Mouse (Mus musculus): Measurements from ENCODE around the gene Stam2. TPM values are rescaled to one million over a fixed set of nuclear protein-coding genes. Genes with fewer than 3 reads are reported as not detected.

The Stam2 gene
- 0.57 and 6.2 TPM in 2 replicates for polyA plus RNA-seq (2012; ENCODE audit: insufficient read depth, low replicate concordance)

- H3K9me3 ChIP-seq, result peaks cover 14% of the 10 kb centered on the region
- H3K4me1 ChIP-seq, result peaks cover 39% of the 10 kb centered on the region
- TF ChIP-seq GATA1 (IDR thresholded peaks at IDR 0.05; ENCODE audit: borderline replicate concordance, low read length) (no peak), FLI1 (IDR thresholded peaks at IDR 0.05; ENCODE audit: low read length) (0 out of 2 replicates have a peak, but pooled peaks have one; percentile 31)
- H3K36me3 ChIP-seq (replicated peaks; ENCODE audit: low read length), result peaks cover 16% of the 10 kb centered on the region
- no peaks in the 10 kb centered on the region for H3K27me3 ChIP-seq (replicated peaks)
- H3K4me3 ChIP-seq (replicated peaks), result peak within 1 kb of the TSS; percentile 98
Measured at GRCm38 (mm10) chr2:52742256-52743158, at the start of gene Stam2. TSS of gene Stam2 (minus strand) at chr2:52742281.

- TF ChIP-seq GATA1 (IDR thresholded peaks at IDR 0.05; ENCODE audit: borderline replicate concordance, low read length), result no peak
- TF ChIP-seq FLI1 (IDR thresholded peaks at IDR 0.05; ENCODE audit: low read length), result no peak
- H3K4me1 ChIP-seq, result peaks cover 5% of the 10 kb centered on the region; the same call in 1 of the 2 replicates
- no peaks in the 10 kb centered on the region for H3K27me3 ChIP-seq (replicated peaks)
Measured at GRCm38 (mm10) chr2:52785106-52785721, 43.1 kb upstream of the Stam2 start.

GRCm38 (mm10) chr2:52779987-52780386, 37.9 kb upstream of the Stam2 start:
- TF ChIP-seq FLI1 (IDR thresholded peaks at IDR 0.05; ENCODE audit: low read length), result no peak
- no peak for TF ChIP-seq GATA1 (IDR thresholded peaks at IDR 0.05; ENCODE audit: borderline replicate concordance, low read length)
- Histone ChIP-seq H3K4me1 (peaks cover 1% of the 10 kb centered on the region; the same call in 1 of the 2 replicates), H3K36me3 (replicated peaks; ENCODE audit: low read length) (no peaks in the 10 kb centered on the region), H3K9me3 (no peaks in the 10 kb centered on the region), H3K27me3 (replicated peaks) (peaks cover 7% of the 10 kb centered on the region), H3K4me3 (replicated peaks) (no peak overlapping the region)

More at GRCm38 (mm10) chr2:52785106-52785721, 43.1 kb upstream of the Stam2 start:
- H3K9me3 ChIP-seq, result no peaks in the 10 kb centered on the region
- H3K4me3 ChIP-seq (replicated peaks), result no peak overlapping the region
- no peaks in the 10 kb centered on the region for H3K36me3 ChIP-seq (replicated peaks; ENCODE audit: low read length)

- Histone ChIP-seq H3K4me1 (no peaks in the 10 kb centered on the region), H3K9me3 (no peaks in the 10 kb centered on the region), H3K27me3 (replicated peaks) (peaks cover 8% of the 10 kb centered on the region), H3K36me3 (replicated peaks; ENCODE audit: low read length) (no peaks in the 10 kb centered on the region), H3K4me3 (replicated peaks) (no peak overlapping the region)
- TF ChIP-seq GATA1 (IDR thresholded peaks at IDR 0.05; ENCODE audit: borderline replicate concordance, low read length) (no peak), FLI1 (IDR thresholded peaks at IDR 0.05; ENCODE audit: low read length) (no peak)
Measured at GRCm38 (mm10) chr2:52779381-52779780, 37.3 kb upstream of the Stam2 start.

- H3K9me3 ChIP-seq, result no peaks in the 10 kb centered on the region
- H3K4me1 ChIP-seq, result no peaks in the 10 kb centered on the region
- TF ChIP-seq GATA1 (IDR thresholded peaks at IDR 0.05; ENCODE audit: borderline replicate concordance, low read length) (no peak), FLI1 (IDR thresholded peaks at IDR 0.05; ENCODE audit: low read length) (no peak)
- H3K27me3 ChIP-seq (replicated peaks), result peaks cover 8% of the 10 kb centered on the region
- no peaks in the 10 kb centered on the region for H3K36me3 ChIP-seq (replicated peaks; ENCODE audit: low read length)
- H3K4me3 ChIP-seq (replicated peaks), result no peak overlapping the region
Measured at GRCm38 (mm10) chr2:52777839-52778238, 35.8 kb upstream of the Stam2 start.

GRCm38 (mm10) chr2:52774373-52774772, 32.3 kb upstream of the Stam2 start:
- Histone ChIP-seq H3K9me3 (no peaks in the 10 kb centered on the region), H3K27me3 (replicated peaks) (peaks cover 5% of the 10 kb centered on the region), H3K4me3 (replicated peaks) (no peak overlapping the region), H3K4me1 (no peaks in the 10 kb centered on the region), H3K36me3 (replicated peaks; ENCODE audit: low read length) (no peaks in the 10 kb centered on the region)
- no peak for TF ChIP-seq FLI1 (IDR thresholded peaks at IDR 0.05; ENCODE audit: low read length)
- no peak for TF ChIP-seq GATA1 (IDR thresholded peaks at IDR 0.05; ENCODE audit: borderline replicate concordance, low read length)

- Histone ChIP-seq H3K4me3 (replicated peaks) (no peak overlapping the region), H3K36me3 (replicated peaks; ENCODE audit: low read length) (no peaks in the 10 kb centered on the region), H3K4me1 (no peaks in the 10 kb centered on the region), H3K27me3 (replicated peaks) (peaks cover 3% of the 10 kb centered on the region), H3K9me3 (no peaks in the 10 kb centered on the region)
- no peak for TF ChIP-seq GATA1 (IDR thresholded peaks at IDR 0.05; ENCODE audit: borderline replicate concordance, low read length)
- no peak for TF ChIP-seq FLI1 (IDR thresholded peaks at IDR 0.05; ENCODE audit: low read length)
Measured at GRCm38 (mm10) chr2:52772774-52773393, 30.8 kb upstream of the Stam2 start.

- no peak for TF ChIP-seq GATA1 (IDR thresholded peaks at IDR 0.05; ENCODE audit: borderline replicate concordance, low read length)
- no peak for TF ChIP-seq FLI1 (IDR thresholded peaks at IDR 0.05; ENCODE audit: low read length)
Measured at GRCm38 (mm10) chr2:52765130-52765529, 23.0 kb upstream of the Stam2 start.

GRCm38 (mm10) chr2:52763891-52764290, 21.8 kb upstream of the Stam2 start:
- Histone ChIP-seq H3K4me1 (peaks cover 4% of the 10 kb centered on the region), H3K9me3 (peaks cover 12% of the 10 kb centered on the region), H3K36me3 (replicated peaks; ENCODE audit: low read length) (no peaks in the 10 kb centered on the region), H3K27me3 (replicated peaks) (no peaks in the 10 kb centered on the region), H3K4me3 (replicated peaks) (no peak overlapping the region)
- TF ChIP-seq GATA1 (IDR thresholded peaks at IDR 0.05; ENCODE audit: borderline replicate concordance, low read length) (no peak), FLI1 (IDR thresholded peaks at IDR 0.05; ENCODE audit: low read length) (no peak)

More at GRCm38 (mm10) chr2:52765130-52765529, 23.0 kb upstream of the Stam2 start:
- Histone ChIP-seq H3K9me3 (peaks cover 12% of the 10 kb centered on the region), H3K4me1 (peaks cover 4% of the 10 kb centered on the region; the same call in 1 of the 2 replicates), H3K36me3 (replicated peaks; ENCODE audit: low read length) (no peaks in the 10 kb centered on the region), H3K4me3 (replicated peaks) (no peak overlapping the region), H3K27me3 (replicated peaks) (peaks cover 2% of the 10 kb centered on the region)

All from megakaryocyte, embryonic 14.5 days (primary cell).